Mouse (Mus musculus) cortical plate, adult 2 months (tissue): ENCODE results near the gene Pgm5. TPM values are rescaled to one million over a fixed set of nuclear protein-coding genes. Genes with fewer than 3 reads are reported as not detected.

Experiments
- H3K27ac ChIP-seq: fragments of 200-500 bp; 2 replicates; pipeline ENCODE4 v1.5.1; 2012; ENCODE audit warnings: low read length, control low read depth, inconsistent platforms; ENCODE audit not compliant: insufficient read depth
- H3K4me1 ChIP-seq: fragments of 200-500 bp; 2 replicates; pipeline ENCODE4 v1.6.1; 2011; ENCODE audit warnings: low read length; ENCODE audit not compliant: control insufficient read depth, insufficient read depth
- H3K4me3 ChIP-seq: fragments of 200-500 bp; 2 replicates; pipeline ENCODE4 v1.5.1; 2011; ENCODE audit warnings: mild to moderate bottlenecking, low read length, control low read depth; ENCODE audit not compliant: insufficient read depth
- CTCF ChIP-seq: fragments of 200-500 bp; IDR thresholded peaks from 2 replicates; pipeline ENCODE4 v1.5.1; 2011; ENCODE audit warnings: mild to moderate bottlenecking, control low read depth, low read length; ENCODE audit not compliant: insufficient read depth; ENCODE audit errors: extremely low read depth
- POLR2A ChIP-seq: fragments of 200-500 bp; IDR thresholded peaks from 2 replicates; pipeline ENCODE4 v1.6.1; 2011; ENCODE audit warnings: mild to moderate bottlenecking, low read length, control low read depth; ENCODE audit not compliant: insufficient read depth; ENCODE audit errors: extremely low read depth
- polyA plus RNA-seq: library from polyadenylated mRNA; depleted of rRNA; stranded (reverse); fragments of >200 nt; gene quantifications from 2 replicates; pipeline ENCODE4 v1.2.3, GENCODE M21; 2012

Gene Pgm5
- polyA plus RNA-seq, 1 experiment = 2.4 TPM

- TF ChIP-seq POLR2A (no peak), CTCF (no peak)
- Histone ChIP-seq H3K27ac (no peak overlapping the region), H3K4me1 (no peaks in the 10 kb centered on the region), H3K4me3 (no peak overlapping the region)
Observed at GRCm38 (mm10) chr19:24779996-24780395, 81.7 kb downstream of the Pgm5 start.

- H3K4me1 ChIP-seq = no peaks in the 10 kb centered on the region
- H3K4me3 ChIP-seq = no peak overlapping the region
- no peak for TF ChIP-seq CTCF
- TF ChIP-seq POLR2A = no peak
- H3K27ac ChIP-seq = no peak overlapping the region
Observed at GRCm38 (mm10) chr19:24770345-24770744, 91.3 kb downstream of the Pgm5 start.

GRCm38 (mm10) chr19:24767401-24767800 lies 94.3 kb downstream of the Pgm5 start:
- Histone ChIP-seq H3K4me1 (no peaks in the 10 kb centered on the region), H3K27ac (no peak overlapping the region), H3K4me3 (no peak overlapping the region)
- TF ChIP-seq CTCF (no peak), POLR2A (no peak)

- TF ChIP-seq POLR2A (no peak), CTCF (no peak)
- no peak overlapping the region for H3K27ac ChIP-seq
- no peaks in the 10 kb centered on the region for H3K4me1 ChIP-seq
- no peak overlapping the region for H3K4me3 ChIP-seq
Observed at GRCm38 (mm10) chr19:24762473-24763149, 99.0 kb downstream of the Pgm5 start.

- Histone ChIP-seq H3K27ac (no peak overlapping the region), H3K4me1 (no peaks in the 10 kb centered on the region), H3K4me3 (no peak overlapping the region)
- TF ChIP-seq POLR2A (no peak), CTCF (no peak)
Observed at GRCm38 (mm10) chr19:24756627-24757026, 105.0 kb downstream of the Pgm5 start.

- H3K4me3 ChIP-seq = no peak overlapping the region
- TF ChIP-seq CTCF (no peak), POLR2A (no peak)
- H3K27ac ChIP-seq = no peak overlapping the region
- no peaks in the 10 kb centered on the region for H3K4me1 ChIP-seq
Observed at GRCm38 (mm10) chr19:24754440-24754785, 107.2 kb downstream of the Pgm5 start.

- Histone ChIP-seq H3K4me1 (no peaks in the 10 kb centered on the region), H3K27ac (no peak overlapping the region), H3K4me3 (no peak overlapping the region)
- TF ChIP-seq POLR2A (no peak), CTCF (no peak)
Observed at GRCm38 (mm10) chr19:24753617-24754439, 107.8 kb downstream of the Pgm5 start.

- TF ChIP-seq POLR2A = no peak
- Histone ChIP-seq H3K27ac (no peak overlapping the region), H3K4me3 (no peak overlapping the region), H3K4me1 (no peaks in the 10 kb centered on the region)
Observed at GRCm38 (mm10) chr19:24752873-24753538, 108.6 kb downstream of the Pgm5 start.

- no peak overlapping the region for H3K27ac ChIP-seq
- H3K4me1 ChIP-seq = no peaks in the 10 kb centered on the region
- TF ChIP-seq CTCF = no peak
- TF ChIP-seq POLR2A = no peak
- no peak overlapping the region for H3K4me3 ChIP-seq
Observed at GRCm38 (mm10) chr19:24746266-24746875, 115.3 kb downstream of the Pgm5 start.

- TF ChIP-seq POLR2A = no peak
- H3K27ac ChIP-seq = no peak overlapping the region
- H3K4me1 ChIP-seq = no peaks in the 10 kb centered on the region
- H3K4me3 ChIP-seq = no peak overlapping the region
Observed at GRCm38 (mm10) chr19:24742606-24743005, 119.0 kb downstream of the Pgm5 start.
